Mouse (Mus musculus): Measurements from ENCODE around the gene Ipo8. TPM values are rescaled to one million over a fixed set of nuclear protein-coding genes. Genes with fewer than 3 reads are reported as not detected.
A peak's percentile ranks its signal among the peaks of the same experiment; 100 is the strongest.

Ipo8 gene
- total RNA-seq, 2 experiments from 2014 or later, result 34.0 to 35.5 TPM

GRCm38 (mm10) chr6:148761475-148761874, 69.8 kb downstream of the Ipo8 start:
- DNase-seq (ENCODE audit: low spot score in 2 of 2), result no peak

GRCm38 (mm10) chr6:148756535-148756934, 74.7 kb downstream of the Ipo8 start:
- DNase-seq (ENCODE audit: low spot score in 2 of 2), result no peak

GRCm38 (mm10) chr6:148751400-148751799, 79.9 kb downstream of the Ipo8 start:
- peak in 1 of 2 experiments; percentile 31 for DNase-seq (ENCODE audit: low spot score in 2 of 2)

- DNase-seq (ENCODE audit: low spot score in 2 of 2), result no peak
Measured at GRCm38 (mm10) chr6:148750183-148750582, 81.1 kb downstream of the Ipo8 start.

- no peak for DNase-seq (ENCODE audit: low spot score in 2 of 2)
Measured at GRCm38 (mm10) chr6:148740521-148741226, 90.6 kb downstream of the Ipo8 start.

- DNase-seq (ENCODE audit: low spot score in 2 of 2), result no peak
Measured at GRCm38 (mm10) chr6:148736390-148736789, 94.9 kb downstream of the Ipo8 start.

- DNase-seq (ENCODE audit: low spot score in 2 of 2), result no peak
Measured at GRCm38 (mm10) chr6:148734012-148734411, 97.3 kb downstream of the Ipo8 start.

GRCm38 (mm10) chr6:148732920-148733319, 98.3 kb downstream of the Ipo8 start:
- DNase-seq (ENCODE audit: low spot score in 2 of 2), result no peak

GRCm38 (mm10) chr6:148728571-148728970, 102.7 kb downstream of the Ipo8 start:
- no peak for DNase-seq (ENCODE audit: low spot score in 2 of 2)

- DNase-seq (ENCODE audit: low spot score in 2 of 2), result no peak
Measured at GRCm38 (mm10) chr6:148727871-148728524, 103.3 kb downstream of the Ipo8 start.

GRCm38 (mm10) chr6:148724453-148724852, 106.8 kb downstream of the Ipo8 start:
- DNase-seq (ENCODE audit: low spot score in 2 of 2), result no peak

Other genes with a start within 250 kb of the Ipo8 start
- gene Caprin2, start 64.8 kb upstream of the Ipo8 start, total RNA-seq (2021), result 1 to 10 TPM; 9.5 to 9.9 TPM
- 10 to 100 TPM in 1 of 2 experiments, 1 to 10 TPM in 1; 9.3 to 10.5 TPM for gene Sinhcaf, start 115.0 kb upstream of the Ipo8 start, total RNA-seq (2021)